Mouse (Mus musculus) stomach, postnatal 0 days (tissue): Measurements from ENCODE around the gene Siah1a.

ENCODE experiments used
- CTCF ChIP-seq: IDR thresholded peaks from 2 replicates; pipeline ENCODE4 v1.5.1; 2016; ENCODE audit warnings: antibody characterized with exemption, low read depth, mild to moderate bottlenecking, moderate library complexity
- EP300 ChIP-seq: optimal IDR thresholded peaks from 2 replicates; pipeline ENCODE3; 2016; ENCODE audit warnings: antibody characterized with exemption

GRCm38 (mm10) chr8:86730303-86730702 is 15.4 kb downstream of the Siah1a start:
- TF ChIP-seq CTCF = no peak
- no peak for TF ChIP-seq EP300
